Mouse (Mus musculus) testis, adult 2 months (tissue): ENCODE results near the gene Bsn.

Source experiments
- CTCF ChIP-seq: fragments of 200-500 bp; IDR thresholded peaks from 2 replicates; pipeline ENCODE4 v1.5.1; 2012; ENCODE audit warnings: low read depth, mild to moderate bottlenecking, inconsistent platforms, low read length, moderate library complexity; ENCODE audit not compliant: control insufficient read depth, insufficient read depth, insufficient replicate concordance
- POLR2A ChIP-seq: fragments of 200-500 bp; IDR thresholded peaks from 2 replicates; pipeline ENCODE4 v1.6.1; 2012; ENCODE audit warnings: low read depth, mild to moderate bottlenecking, inconsistent platforms, low read length, moderate library complexity; ENCODE audit not compliant: control insufficient read depth

DNA sequence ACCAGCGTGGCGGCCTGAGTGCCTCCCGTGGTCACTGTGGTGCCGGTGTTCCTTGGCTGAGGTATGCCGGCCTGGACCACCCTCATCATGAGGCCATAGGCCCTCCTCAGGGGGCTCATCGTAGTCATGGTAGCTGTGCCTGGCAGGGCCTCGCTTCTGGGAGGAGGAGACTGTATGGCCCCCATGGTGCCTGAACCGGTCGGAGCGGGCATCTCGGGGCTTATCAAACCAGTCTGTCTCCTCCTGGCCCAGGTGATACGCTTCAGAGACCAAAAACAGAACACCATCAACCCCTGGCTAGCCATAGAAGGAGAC, 84.7 kb downstream of the Bsn start:
- TF ChIP-seq CTCF (no peak), POLR2A (no peak)
